Mouse (Mus musculus) monocyte, adult 59 days (primary cell): ENCODE results near the gene Mmp27. TPM values are rescaled to one million over a fixed set of nuclear protein-coding genes. Genes with fewer than 3 reads are reported as not detected.

Source experiments
- total RNA-seq, 2 experiments: library from RNA; stranded (reverse); gene quantifications; one replicate each; pipeline ENCODE4 v1.2.4; 2023

The Mmp27 gene
- total RNA-seq = under 1 TPM; 0.55 to 0.79 TPM

DNA sequence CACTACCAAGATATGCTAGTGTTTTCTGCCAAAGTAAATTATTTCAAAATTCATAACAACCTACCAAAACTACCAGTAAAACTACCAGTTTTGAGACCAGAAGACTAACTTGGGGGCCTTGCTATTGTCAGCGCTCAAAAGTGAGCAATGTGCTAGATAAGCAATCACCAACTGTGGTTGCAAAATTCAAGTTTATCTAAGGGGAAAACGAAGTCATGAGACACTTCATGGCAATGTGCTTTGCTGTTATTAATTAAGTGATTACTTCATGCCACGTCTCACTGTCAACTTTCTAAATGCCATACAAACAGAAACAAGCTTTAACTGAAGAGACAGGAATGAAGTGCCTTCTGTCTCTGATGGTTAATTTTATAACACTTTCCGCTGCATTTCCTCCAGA lies at the start of gene Mmp27:
Mmp27 (plus strand) TSS at position 235 of the 400 bp plus-strand sequence.

DNA sequence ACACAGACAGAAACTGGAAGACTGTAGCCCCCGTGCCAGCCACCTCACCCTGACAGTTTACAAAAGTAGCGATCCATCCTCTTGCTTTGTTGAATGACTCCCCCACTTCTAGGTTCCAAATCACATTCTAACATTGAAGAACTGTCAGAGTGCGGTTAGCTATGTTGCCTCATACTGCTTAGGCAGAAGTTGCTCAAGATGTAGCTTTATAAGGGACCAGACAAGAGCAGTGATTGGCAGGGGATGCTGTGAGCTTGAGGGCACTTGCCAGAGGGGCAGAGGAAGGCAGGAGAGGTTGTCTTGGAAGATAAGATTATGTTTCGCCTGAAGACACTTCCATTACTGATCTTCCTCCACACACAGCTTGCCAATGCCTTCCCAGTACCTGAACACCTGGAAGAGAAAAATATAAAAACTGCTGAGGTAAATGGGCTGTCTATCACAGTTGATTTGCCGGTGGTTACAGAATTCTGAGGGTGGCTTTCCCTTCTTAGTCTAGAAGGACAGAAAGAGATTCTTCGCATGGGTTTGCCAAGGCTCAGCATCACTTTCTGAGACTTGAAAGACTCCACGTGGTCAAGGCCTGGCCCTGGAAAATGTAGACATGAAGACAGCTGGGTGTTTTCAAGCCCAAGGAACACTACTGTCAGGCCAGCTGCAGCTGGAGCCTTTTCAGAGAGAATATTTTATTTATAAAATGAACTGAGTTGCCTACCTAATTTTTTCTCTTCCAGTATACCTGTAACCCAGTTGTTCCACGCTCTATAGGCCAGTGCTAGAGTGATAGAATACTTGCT lies 12.8 kb upstream of the Mmp27 start, which contains the start of gene Mmp8:
Mmp8 (plus strand) TSS at position 236 of the 797 bp plus-strand sequence.

GRCm38 (mm10) chr9:7627931-7628330 lies 56.7 kb downstream of the Mmp27 start, which contains the start of gene Mmp20:
TSS of gene Mmp20 (plus strand) at chr9:7628231.

Other genes starting within 250 kb of the Mmp27 start
- gene Mmp12, start 227.0 kb upstream of the Mmp27 start, total RNA-seq = 10 to 100 TPM; 23.0 to 44.1 TPM
- gene Mmp1b, start 183.3 kb upstream of the Mmp27 start, total RNA-seq = not detected
- not detected for gene Mmp3, start 125.6 kb upstream of the Mmp27 start, total RNA-seq
- not detected for gene Mmp10, start 69.0 kb upstream of the Mmp27 start, total RNA-seq
- gene Mmp8, start 12.9 kb upstream of the Mmp27 start, total RNA-seq = 10 to 100 TPM; 28.1 to 44.2 TPM
- gene Mmp20, start 56.8 kb downstream of the Mmp27 start, total RNA-seq = not detected
- gene Mmp7, start 120.7 kb downstream of the Mmp27 start, total RNA-seq = not detected
- gene Tmem123, start 192.6 kb downstream of the Mmp27 start, total RNA-seq = 10 to 100 TPM; 85.0 to 87.4 TPM